Mouse (Mus musculus) spleen, adult 2 months (tissue): ENCODE data around the gene Grik5.

ENCODE experiments used
- CTCF ChIP-seq: fragments of 200-500 bp; IDR thresholded peaks from 2 replicates; pipeline ENCODE4 v1.5.1; 2011; ENCODE audit warnings: mild to moderate bottlenecking, inconsistent platforms; ENCODE audit not compliant: insufficient read depth, insufficient read length, insufficient replicate concordance; ENCODE audit errors: extremely low read depth
- POLR2A ChIP-seq: fragments of 200-500 bp; IDR thresholded peaks from 2 replicates; pipeline ENCODE4 v1.6.1; 2011; ENCODE audit warnings: low read depth, low read length, inconsistent platforms

GRCm38 (mm10) chr7:25112178-25112955, 40.2 kb upstream of the Grik5 start:
- TF ChIP-seq POLR2A: no peak
- no peak for TF ChIP-seq CTCF
